Mouse (Mus musculus): Measurements from ENCODE around the gene Sipa1l3. TPM values are rescaled to one million over a fixed set of nuclear protein-coding genes. Genes with fewer than 3 reads are reported as not detected.

The Sipa1l3 gene
- polyA plus RNA-seq, 1 experiment = 29.4 TPM

GRCm38 (mm10) chr7:29444527-29444926, 73.9 kb downstream of the Sipa1l3 start:
- Histone ChIP-seq H3K9ac (ENCODE audit: low read depth, poor library complexity, severe bottlenecking) (no peak overlapping the region), H3K4me1 (ENCODE audit: control insufficient read depth, insufficient read depth, low read length) (peaks cover 14% of the 10 kb centered on the region), H3K9me3 (replicated peaks; ENCODE audit: control insufficient read depth, insufficient read depth, low read length, poor library complexity, severe bottlenecking) (no peaks in the 10 kb centered on the region), H3K36me3 (ENCODE audit: control insufficient read depth, insufficient read depth, low read length, poor library complexity, severe bottlenecking) (no peaks in the 10 kb centered on the region), H3K27me3 (ENCODE audit: control insufficient read depth, insufficient read depth, low read length, poor library complexity, severe bottlenecking) (no peaks in the 10 kb centered on the region), H3K27ac (ENCODE audit: insufficient read depth, low read length) (peak overlapping the region; percentile 4; the same call in 1 of the 2 replicates), H3K4me3 (ENCODE audit: low read depth, low read length) (no peak overlapping the region)
- TF ChIP-seq EP300 (IDR thresholded peaks at IDR 0.05; ENCODE audit: insufficient read depth, low read depth, low read length) = no peak
- no peak for TF ChIP-seq POLR2A (IDR thresholded peaks at IDR 0.05; ENCODE audit: insufficient read depth, low read length)
- TF ChIP-seq CTCF (IDR thresholded peaks at IDR 0.05; ENCODE audit: low read depth, low read length) = no peak

GRCm38 (mm10) chr7:29444070-29444469, 74.4 kb downstream of the Sipa1l3 start:
- no peaks in the 10 kb centered on the region for H3K36me3 ChIP-seq (ENCODE audit: control insufficient read depth, insufficient read depth, low read length, poor library complexity, severe bottlenecking)
- peaks cover 14% of the 10 kb centered on the region for H3K4me1 ChIP-seq (ENCODE audit: control insufficient read depth, insufficient read depth, low read length)
- no peaks in the 10 kb centered on the region for H3K27me3 ChIP-seq (ENCODE audit: control insufficient read depth, insufficient read depth, low read length, poor library complexity, severe bottlenecking)
- H3K9ac ChIP-seq (ENCODE audit: low read depth, poor library complexity, severe bottlenecking) = no peak overlapping the region
- peak overlapping the region; percentile 44; the same call in 1 of the 2 replicates for H3K27ac ChIP-seq (ENCODE audit: insufficient read depth, low read length)
- H3K9me3 ChIP-seq (replicated peaks; ENCODE audit: control insufficient read depth, insufficient read depth, low read length, poor library complexity, severe bottlenecking) = no peaks in the 10 kb centered on the region
- H3K4me3 ChIP-seq (ENCODE audit: low read depth, low read length) = no peak overlapping the region
- no peak for TF ChIP-seq EP300 (IDR thresholded peaks at IDR 0.05; ENCODE audit: insufficient read depth, low read depth, low read length)
- TF ChIP-seq CTCF (IDR thresholded peaks at IDR 0.05; ENCODE audit: low read depth, low read length) = no peak
- TF ChIP-seq POLR2A (IDR thresholded peaks at IDR 0.05; ENCODE audit: insufficient read depth, low read length) = no peak

- Histone ChIP-seq H3K9ac (ENCODE audit: low read depth, poor library complexity, severe bottlenecking) (no peak overlapping the region), H3K9me3 (replicated peaks; ENCODE audit: control insufficient read depth, insufficient read depth, low read length, poor library complexity, severe bottlenecking) (no peaks in the 10 kb centered on the region), H3K36me3 (ENCODE audit: control insufficient read depth, insufficient read depth, low read length, poor library complexity, severe bottlenecking) (no peaks in the 10 kb centered on the region), H3K27me3 (ENCODE audit: control insufficient read depth, insufficient read depth, low read length, poor library complexity, severe bottlenecking) (no peaks in the 10 kb centered on the region), H3K4me1 (ENCODE audit: control insufficient read depth, insufficient read depth, low read length) (peaks cover 10% of the 10 kb centered on the region), H3K4me3 (ENCODE audit: low read depth, low read length) (no peak overlapping the region), H3K27ac (ENCODE audit: insufficient read depth, low read length) (no peak overlapping the region)
- TF ChIP-seq CTCF (IDR thresholded peaks at IDR 0.05; ENCODE audit: low read depth, low read length) = no peak
- no peak for TF ChIP-seq EP300 (IDR thresholded peaks at IDR 0.05; ENCODE audit: insufficient read depth, low read depth, low read length)
- TF ChIP-seq POLR2A (IDR thresholded peaks at IDR 0.05; ENCODE audit: insufficient read depth, low read length) = no peak
These were observed 76.6 kb downstream of the Sipa1l3 start for GRCm38 (mm10) chr7:29441793-29442192.

GRCm38 (mm10) chr7:29441151-29441550, 77.3 kb downstream of the Sipa1l3 start:
- no peak overlapping the region for H3K4me3 ChIP-seq (ENCODE audit: low read depth, low read length)
- H3K27me3 ChIP-seq (ENCODE audit: control insufficient read depth, insufficient read depth, low read length, poor library complexity, severe bottlenecking) = no peaks in the 10 kb centered on the region
- H3K9me3 ChIP-seq (replicated peaks; ENCODE audit: control insufficient read depth, insufficient read depth, low read length, poor library complexity, severe bottlenecking) = no peaks in the 10 kb centered on the region
- no peaks in the 10 kb centered on the region for H3K36me3 ChIP-seq (ENCODE audit: control insufficient read depth, insufficient read depth, low read length, poor library complexity, severe bottlenecking)
- no peak overlapping the region for H3K27ac ChIP-seq (ENCODE audit: insufficient read depth, low read length)
- TF ChIP-seq CTCF (IDR thresholded peaks at IDR 0.05; ENCODE audit: low read depth, low read length) (no peak), POLR2A (IDR thresholded peaks at IDR 0.05; ENCODE audit: insufficient read depth, low read length) (no peak), EP300 (IDR thresholded peaks at IDR 0.05; ENCODE audit: insufficient read depth, low read depth, low read length) (no peak)
- H3K9ac ChIP-seq (ENCODE audit: low read depth, poor library complexity, severe bottlenecking) = no peak overlapping the region
- peaks cover 8% of the 10 kb centered on the region for H3K4me1 ChIP-seq (ENCODE audit: control insufficient read depth, insufficient read depth, low read length)

GRCm38 (mm10) chr7:29438655-29439282, 79.7 kb downstream of the Sipa1l3 start:
- Histone ChIP-seq H3K27me3 (ENCODE audit: control insufficient read depth, insufficient read depth, low read length, poor library complexity, severe bottlenecking) (no peaks in the 10 kb centered on the region), H3K4me1 (ENCODE audit: control insufficient read depth, insufficient read depth, low read length) (peaks cover 7% of the 10 kb centered on the region)

GRCm38 (mm10) chr7:29438204-29438603, 80.2 kb downstream of the Sipa1l3 start:
- no peak overlapping the region for H3K9ac ChIP-seq (ENCODE audit: low read depth, poor library complexity, severe bottlenecking)
- peaks cover 7% of the 10 kb centered on the region for H3K4me1 ChIP-seq (ENCODE audit: control insufficient read depth, insufficient read depth, low read length)
- no peak overlapping the region for H3K27ac ChIP-seq (ENCODE audit: insufficient read depth, low read length)
- H3K27me3 ChIP-seq (ENCODE audit: control insufficient read depth, insufficient read depth, low read length, poor library complexity, severe bottlenecking) = no peaks in the 10 kb centered on the region
- H3K9me3 ChIP-seq (replicated peaks; ENCODE audit: control insufficient read depth, insufficient read depth, low read length, poor library complexity, severe bottlenecking) = no peaks in the 10 kb centered on the region
- no peak overlapping the region for H3K4me3 ChIP-seq (ENCODE audit: low read depth, low read length)
- TF ChIP-seq CTCF (IDR thresholded peaks at IDR 0.05; ENCODE audit: low read depth, low read length) = no peak
- TF ChIP-seq EP300 (IDR thresholded peaks at IDR 0.05; ENCODE audit: insufficient read depth, low read depth, low read length) = no peak
- TF ChIP-seq POLR2A (IDR thresholded peaks at IDR 0.05; ENCODE audit: insufficient read depth, low read length) = no peak
- H3K36me3 ChIP-seq (ENCODE audit: control insufficient read depth, insufficient read depth, low read length, poor library complexity, severe bottlenecking) = no peaks in the 10 kb centered on the region

More at GRCm38 (mm10) chr7:29438655-29439282, 79.7 kb downstream of the Sipa1l3 start:
- no peak for TF ChIP-seq EP300 (IDR thresholded peaks at IDR 0.05; ENCODE audit: insufficient read depth, low read depth, low read length)
- Histone ChIP-seq H3K27ac (ENCODE audit: insufficient read depth, low read length) (no peak overlapping the region), H3K36me3 (ENCODE audit: control insufficient read depth, insufficient read depth, low read length, poor library complexity, severe bottlenecking) (no peaks in the 10 kb centered on the region), H3K9me3 (replicated peaks; ENCODE audit: control insufficient read depth, insufficient read depth, low read length, poor library complexity, severe bottlenecking) (no peaks in the 10 kb centered on the region), H3K4me3 (ENCODE audit: low read depth, low read length) (no peak overlapping the region), H3K9ac (ENCODE audit: low read depth, poor library complexity, severe bottlenecking) (no peak overlapping the region)
